Mouse (Mus musculus): ENCODE measurements around the gene Fam47e.

GRCm38 (mm10) chr5:92612756-92613155 is 57.9 kb downstream of the Fam47e start:
- no peak for TF ChIP-seq CTCF (IDR thresholded peaks at IDR 0.05; ENCODE audit: borderline replicate concordance, extremely low read depth, insufficient read depth, insufficient read length)
- TF ChIP-seq POLR2A (IDR thresholded peaks at IDR 0.05; ENCODE audit: borderline replicate concordance, extremely low read depth, insufficient read depth, insufficient read length, poor library complexity, severe bottlenecking), result no peak
